Mouse (Mus musculus) ZHBTc4 (cell line): ENCODE measurements around the gene 4930469K13Rik.
A peak's percentile ranks its signal among the peaks of the same experiment; 100 is the strongest.

Source experiments
- DNase-seq: peaks from one replicate; pipeline ENCODE4 v3.0.0-alpha.2; 2011; ENCODE audit warnings: low read depth, low spot score

Gene 4930469K13Rik

DNA sequence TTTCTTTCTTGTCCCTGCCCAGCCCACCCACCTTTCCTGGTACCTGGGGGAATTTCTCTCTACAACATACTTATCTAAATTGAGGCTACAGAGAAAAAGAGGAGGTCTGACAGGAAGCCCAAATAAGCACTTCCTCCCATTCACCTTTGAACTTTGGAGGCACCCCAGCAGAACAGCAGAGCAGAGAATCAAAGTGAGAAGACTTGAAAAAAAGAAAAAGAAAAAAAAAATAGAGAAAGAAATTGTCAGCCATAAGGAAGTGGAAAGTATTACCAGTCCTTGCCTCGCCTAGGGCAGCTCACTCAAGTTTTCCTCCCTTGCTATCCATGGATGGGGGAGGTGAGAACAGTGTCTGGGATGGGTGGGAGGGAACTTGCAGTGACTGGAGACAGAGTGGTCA is 55.5 kb downstream of the 4930469K13Rik start:
- no peak for DNase-seq

DNA sequence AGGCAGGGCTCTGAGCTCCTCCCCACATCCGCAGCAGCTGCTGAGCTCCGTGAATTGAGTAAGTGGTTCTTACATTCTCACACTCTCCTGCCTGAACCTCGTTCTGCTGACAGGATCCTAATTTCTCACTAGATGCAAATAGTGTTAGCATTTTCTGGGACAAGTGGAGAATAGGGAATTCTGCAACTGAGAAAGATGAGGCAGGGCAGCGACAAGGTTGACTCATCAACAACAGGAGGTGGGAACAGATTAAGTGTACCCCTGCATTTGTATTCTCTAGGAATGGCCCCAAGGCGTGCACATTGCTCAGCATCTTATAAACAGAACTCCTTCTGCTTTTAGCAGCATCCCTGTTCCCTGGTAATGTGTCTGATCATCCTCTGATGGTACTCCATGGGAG is 58.3 kb downstream of the 4930469K13Rik start:
- no peak for DNase-seq

DNA sequence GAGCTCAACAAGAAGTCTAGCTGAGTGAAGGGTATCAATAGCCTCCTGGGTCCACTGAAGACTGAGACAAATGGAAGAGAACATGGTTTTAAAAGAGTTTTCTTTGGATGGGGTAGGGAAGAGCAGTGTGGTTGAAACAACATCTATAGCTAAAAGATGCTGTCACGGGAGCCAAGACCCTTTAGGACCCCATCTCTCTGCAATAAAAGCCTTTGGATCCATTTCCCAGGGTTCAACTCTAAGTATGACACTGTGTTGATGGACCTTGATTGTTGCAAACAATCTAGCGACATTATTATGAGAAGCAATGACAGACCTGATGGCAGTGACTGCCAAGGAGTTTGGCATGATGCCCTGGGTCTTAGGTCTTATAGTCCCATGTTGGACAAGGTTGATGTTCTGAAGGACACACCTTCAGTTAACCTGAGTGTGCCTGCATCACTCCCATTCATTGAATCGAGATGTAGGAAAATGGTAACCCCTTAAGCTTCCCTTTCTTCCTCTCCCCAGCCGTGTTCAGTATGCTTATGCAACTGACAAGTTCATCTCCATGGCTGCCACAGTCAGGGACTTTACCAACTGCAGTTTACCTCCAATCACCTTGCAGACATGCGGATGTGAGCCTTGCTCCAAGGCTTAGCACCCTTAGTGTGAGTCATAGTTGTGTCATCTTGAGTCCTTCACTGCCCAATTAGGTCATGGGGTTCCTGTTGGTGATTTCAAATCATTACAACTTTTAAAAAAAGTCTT is 62.3 kb downstream of the 4930469K13Rik start:
- no peak for DNase-seq

DNA sequence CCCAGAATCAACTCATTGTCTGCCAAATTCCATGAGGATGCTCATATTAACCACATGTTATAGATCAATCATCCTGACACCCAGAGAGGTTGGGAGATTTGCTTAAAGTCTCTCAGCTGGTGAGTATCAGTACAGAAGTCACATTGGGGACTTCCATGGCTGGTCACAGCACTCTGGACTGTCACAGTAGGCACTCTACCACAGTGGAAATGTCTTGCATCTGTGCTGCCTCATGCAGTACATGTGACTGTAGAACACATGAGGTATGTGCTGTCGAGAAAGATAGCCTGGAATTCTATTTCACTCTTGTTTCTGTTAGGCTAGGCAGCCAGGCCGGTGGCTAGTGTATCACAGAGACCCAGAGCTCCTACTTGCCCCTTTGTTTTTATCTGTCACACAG is 63.6 kb downstream of the 4930469K13Rik start:
- DNase-seq, result no peak

DNA sequence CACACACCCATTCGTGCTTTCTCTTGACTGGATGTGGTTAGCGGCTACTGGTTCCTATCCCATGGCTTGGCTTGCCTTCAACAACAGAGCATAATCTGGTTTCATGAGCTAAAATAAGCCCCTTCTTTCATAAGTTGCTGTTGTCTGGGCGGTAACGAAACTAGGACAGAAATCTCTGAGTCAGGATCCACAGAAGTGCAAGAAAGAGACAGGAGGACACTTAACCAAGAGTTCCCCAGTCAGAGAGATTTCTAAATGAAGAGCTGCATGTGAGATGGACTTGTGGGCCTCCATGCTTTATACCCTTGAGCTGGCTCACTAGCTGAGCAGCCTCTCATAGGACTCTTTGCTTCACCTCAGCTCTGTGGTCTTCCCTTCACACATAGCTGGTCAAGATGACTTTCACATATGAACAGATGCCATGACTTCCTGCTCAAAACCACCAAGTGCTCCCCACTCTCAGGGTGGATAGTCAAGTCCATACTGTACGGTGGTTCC is 64.3 kb downstream of the 4930469K13Rik start:
- no peak for DNase-seq

DNA sequence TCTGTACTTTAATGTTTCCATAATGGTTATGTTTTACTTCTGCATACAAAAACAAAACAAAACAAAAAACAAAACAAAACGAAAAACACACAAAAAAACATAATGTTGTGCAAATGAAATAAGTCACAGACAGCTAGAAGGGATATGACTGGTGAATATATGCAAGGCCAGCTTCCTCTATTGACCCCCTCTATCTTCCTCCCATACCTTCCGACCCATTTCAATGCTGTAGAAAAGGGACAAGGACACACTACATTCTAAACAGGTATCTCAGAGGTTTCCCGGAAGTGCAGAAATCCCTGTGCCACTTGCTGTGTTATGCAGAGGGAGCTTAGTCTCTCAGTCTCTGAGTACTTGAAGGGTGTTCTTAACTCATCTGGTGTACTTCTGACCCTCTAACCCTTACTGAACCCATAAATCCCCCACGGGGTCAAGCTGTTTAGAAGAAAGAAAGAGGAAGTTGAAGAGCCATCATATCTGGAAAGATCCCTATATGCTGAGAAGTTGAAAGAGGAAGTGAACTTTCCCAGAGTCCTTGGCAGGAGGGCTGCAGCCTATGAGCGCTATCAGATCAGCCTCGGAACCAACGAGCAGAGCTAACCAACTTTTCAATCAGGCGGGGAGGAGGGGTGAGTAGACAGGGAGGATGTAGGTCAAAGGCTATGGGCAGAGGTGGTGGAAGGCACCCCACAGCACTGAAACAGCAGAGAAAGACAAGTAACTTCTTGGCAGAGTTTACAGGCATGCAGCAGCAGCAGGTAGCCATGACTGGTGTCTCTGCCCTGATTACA is 67.1 kb downstream of the 4930469K13Rik start:
- no peak for DNase-seq

DNA sequence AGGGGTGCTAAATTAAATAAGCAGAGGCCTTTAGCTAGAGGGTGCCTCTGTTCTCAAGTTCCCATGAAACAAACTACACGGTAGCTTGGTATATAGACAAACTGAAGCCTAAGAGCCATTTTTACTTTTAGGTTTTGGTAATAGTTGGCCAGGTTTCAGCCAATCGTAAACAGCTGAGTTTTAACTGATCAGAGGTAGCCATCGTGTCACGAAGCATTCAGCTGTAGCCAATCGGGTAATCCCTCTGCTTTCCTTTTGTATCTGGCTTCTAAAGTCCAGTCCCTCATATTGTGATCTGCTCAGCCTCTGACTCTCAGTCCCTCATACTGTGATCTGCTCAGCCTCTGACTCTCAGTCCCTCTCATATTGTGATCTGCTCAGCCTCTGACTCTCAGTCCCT is 68.7 kb downstream of the 4930469K13Rik start:
- DNase-seq, result no peak

DNA sequence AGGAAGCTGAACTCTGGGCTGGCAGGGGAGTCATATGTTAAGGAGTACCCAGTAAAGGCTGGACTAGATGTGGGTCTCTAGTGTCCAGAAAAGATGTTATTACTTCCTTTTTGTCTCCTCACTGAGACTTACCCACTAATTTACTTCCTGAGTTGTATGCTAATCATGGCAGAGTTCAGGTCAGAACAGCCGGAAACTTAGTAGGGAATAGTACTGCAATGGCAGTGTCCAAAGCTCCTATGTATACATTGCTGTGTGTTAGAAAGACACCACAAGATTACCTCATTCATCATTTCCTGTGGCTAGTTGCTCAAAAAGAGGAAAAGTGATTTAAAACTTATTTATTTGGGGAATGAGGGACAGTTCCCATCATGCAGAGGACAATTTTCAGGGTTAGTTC is 73.3 kb downstream of the 4930469K13Rik start:
- DNase-seq, result no peak

DNA sequence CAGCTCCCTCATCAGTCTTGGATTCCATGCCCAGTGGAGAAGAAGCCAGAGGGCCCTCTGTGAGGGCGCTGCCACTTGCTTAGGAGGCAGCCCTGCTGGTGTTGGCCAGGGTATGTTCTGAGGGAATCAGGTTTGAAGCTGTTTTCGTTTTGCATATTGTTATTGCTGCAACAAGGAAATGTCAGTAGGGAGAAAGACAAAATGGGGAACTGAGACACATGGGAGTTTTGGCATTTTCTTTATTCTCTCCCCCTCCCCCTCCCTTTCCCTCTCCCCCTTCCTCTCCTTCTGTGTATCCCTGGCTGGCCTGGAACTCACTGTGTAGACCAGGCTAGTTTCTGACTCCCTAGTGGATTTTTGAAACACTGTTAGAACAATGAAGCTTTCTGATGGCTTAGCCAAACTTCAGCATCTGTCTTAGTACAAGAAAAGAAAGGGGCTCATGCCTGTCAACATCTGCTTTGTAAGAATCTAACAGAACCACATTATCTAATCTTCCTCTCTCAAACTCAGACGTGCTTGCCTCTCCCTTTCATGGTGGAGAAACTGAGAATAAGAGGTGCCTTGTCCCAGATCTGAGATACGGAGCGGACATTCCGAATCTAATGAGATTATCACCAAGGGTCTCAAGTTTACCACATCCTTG is 86.2 kb downstream of the 4930469K13Rik start:
- no peak for DNase-seq

DNA sequence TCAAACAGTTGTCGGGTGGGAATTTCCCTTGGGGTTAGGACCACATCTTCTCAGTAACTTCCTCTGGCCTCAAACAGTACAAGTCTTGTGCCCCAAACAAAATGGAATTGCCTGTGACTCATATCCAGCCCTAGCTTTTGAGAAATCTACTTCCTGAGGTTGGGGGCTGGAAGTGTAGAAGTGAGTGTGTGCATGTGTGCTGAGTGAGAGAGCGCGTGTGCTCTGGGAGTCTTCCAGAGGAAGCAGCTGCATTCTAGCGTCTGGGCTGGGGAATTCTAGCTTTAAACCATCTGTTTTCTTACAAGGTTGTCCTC is 87.5 kb downstream of the 4930469K13Rik start:
- DNase-seq, result no peak

DNA sequence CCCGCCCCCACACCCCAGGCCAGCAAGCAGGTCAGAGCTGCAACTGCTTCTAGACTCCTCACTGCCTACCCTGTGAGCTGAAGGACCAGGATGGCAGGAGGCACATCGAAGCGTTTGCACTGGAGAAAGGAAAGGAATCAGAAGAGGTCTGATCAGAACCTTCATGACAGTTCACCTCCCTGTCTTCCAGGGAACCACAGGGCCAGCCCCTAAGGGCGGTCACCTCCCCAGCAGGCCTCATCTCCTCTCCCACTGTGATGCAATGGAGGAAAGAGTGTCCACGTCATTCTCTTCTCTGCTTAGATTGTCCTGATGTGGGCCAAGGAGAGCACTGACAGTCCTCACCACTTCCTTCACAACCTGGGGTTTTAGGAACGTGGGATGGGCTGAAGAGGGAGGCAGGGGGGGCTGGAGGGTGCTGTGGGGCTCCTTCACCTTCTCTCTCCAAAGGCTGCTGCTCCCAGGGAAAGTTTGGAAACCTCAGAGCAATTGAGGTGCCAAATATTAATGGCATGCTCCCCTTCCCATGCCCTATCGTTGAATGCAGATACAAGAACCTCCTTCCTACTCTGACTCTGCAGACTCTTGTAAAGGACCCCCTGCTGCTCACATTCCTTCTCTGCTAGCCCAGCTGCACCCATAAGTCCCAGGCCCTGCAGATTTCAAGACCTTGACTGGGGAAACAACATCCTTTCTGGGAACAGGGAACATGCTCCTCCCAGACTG is 88.1 kb downstream of the 4930469K13Rik start:
- DNase-seq, result peak; percentile 75

DNA sequence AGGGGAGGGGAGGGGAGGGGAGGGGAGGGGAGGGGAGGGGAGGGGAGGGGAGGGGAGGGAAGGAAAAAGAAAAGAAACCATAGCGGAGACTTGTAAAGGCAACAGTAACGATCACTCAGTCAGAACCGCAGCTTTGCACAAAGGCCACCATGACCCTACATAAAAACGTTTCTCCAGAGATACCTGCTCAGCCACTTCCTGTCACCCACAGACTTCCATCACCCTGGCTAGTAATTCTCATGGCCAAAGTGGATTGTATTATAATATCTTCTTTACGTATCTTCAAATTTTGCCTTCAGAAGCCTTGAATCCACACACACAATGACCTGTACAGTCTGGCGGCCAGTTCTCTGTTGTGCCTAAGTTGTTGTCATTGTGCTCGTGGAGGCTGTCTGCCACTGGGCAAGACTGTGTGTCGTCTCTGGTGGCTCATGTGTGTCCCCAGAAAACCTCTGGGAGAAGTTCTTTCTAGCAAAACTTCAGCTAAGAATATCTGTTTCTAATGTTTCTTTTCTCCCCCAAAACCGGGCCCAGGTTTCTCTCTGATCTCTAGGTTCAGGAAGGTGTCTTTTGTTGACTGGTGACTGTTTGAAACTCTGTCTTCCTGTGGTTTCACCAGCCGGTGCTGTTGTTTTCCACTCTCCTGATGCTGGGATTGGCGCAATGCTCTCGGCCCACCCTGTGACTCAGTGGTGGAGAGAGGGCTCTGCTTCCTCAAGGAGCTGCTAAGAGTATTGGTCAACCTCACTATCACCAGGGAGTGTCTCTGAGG is 88.9 kb downstream of the 4930469K13Rik start:
- no peak for DNase-seq

DNA sequence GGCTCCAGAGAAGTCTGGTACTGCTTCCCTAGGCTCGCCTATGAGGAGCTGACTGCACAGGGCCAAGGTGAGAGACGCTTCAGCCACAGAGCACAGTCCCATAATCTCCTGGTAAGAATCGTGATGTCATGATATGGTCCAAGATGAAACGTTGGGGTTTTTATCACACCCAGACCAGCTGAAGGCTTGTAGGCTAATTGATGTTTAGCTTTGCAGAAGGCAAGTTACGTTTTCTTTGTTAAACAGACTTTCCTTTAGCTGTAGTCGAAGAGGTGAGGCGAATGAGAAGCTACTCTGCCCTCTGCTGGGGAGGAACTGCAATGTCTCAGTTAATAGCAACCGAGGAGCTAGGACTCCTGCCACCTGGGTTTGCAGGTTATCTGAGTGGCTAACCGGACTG is 89.7 kb downstream of the 4930469K13Rik start:
- peak; percentile 78 for DNase-seq

DNA sequence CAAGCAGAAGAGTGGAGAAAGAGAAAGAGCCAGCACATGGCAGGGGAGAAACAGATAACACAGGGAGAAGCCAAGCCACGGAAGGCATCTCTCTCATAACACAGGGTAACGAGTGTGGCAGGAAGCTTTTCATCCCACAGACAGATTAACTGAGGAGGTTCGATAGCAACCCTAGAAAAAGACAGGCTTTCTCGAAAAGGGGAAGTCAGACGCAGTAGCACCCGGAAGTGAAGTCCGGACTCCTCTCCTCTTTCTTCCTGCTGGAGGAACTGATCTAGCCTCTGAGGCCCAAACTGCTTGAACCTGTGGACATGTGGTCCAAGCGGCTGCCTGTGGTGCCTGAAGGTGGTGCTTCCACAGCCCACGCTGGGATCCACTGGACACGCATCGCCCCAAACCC is 90.1 kb downstream of the 4930469K13Rik start:
- DNase-seq, result no peak

DNA sequence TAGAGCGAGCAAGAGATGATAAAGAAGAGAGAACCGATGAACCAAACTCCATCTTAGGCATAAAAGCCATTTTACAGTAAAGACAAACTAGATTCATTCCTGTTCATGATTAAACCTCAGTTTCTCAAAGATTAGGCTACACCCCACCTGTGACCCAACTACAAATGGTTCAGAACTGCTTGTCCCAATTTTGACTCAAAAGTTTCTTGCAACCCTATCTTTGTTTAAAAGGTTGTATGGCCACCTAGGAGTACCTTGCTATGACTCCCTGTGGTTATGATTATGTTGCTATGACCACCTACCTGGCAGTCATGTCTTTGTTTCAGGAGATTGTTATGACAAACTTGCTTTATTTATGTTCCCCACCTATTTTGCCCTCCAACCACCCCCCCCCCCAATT is 90.7 kb downstream of the 4930469K13Rik start:
- DNase-seq, result no peak

DNA sequence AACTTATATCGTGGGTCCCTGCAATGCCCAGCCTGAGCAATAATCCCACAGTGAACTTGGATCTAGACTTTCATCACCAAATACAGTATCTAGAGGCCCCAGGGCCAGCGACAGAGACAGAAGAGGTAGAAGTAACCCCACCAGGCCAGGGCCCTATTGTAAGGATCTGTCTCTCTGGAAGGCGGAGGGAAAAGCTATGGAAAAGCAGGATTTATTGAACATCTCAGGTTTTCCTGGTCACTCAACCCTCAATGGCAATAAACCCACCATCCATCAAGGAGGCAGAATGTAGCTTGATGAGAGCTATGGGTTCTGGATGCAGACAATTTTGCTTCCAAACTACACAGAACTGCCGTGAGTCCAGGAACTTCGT is 95.8 kb downstream of the 4930469K13Rik start:
- DNase-seq, result no peak

DNA sequence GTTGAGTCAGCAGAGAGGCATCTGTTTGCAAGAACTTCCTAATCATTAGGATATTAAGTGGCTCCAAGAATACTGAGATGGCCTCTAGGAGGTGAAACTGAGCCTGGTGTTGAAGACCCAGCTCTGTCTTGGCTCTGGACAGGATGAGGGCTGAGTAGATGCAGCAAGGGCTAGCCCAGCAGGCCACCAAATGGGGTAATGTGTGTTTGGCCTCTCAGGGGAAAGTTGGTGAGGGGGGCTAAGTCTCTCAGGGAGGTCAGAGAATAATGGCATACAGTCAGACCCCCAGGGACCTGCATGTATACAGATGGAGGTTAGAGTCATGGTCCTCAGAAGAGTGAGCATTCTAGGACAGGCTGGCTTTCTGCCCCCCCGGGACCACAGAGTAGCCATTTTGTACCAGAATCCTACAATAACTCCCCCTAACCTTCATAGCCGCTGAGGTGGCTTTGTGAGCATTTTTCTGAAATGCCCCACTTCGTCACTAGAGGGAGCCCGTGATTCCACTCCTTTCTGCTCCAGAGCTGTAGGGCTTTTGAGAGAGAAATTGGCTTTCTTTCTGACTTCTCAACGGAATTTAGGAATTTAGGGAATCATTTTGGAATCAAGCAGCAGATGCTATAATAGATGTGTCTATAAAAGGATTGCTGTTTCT is 96.3 kb downstream of the 4930469K13Rik start:
- peak; percentile 56 for DNase-seq

DNA sequence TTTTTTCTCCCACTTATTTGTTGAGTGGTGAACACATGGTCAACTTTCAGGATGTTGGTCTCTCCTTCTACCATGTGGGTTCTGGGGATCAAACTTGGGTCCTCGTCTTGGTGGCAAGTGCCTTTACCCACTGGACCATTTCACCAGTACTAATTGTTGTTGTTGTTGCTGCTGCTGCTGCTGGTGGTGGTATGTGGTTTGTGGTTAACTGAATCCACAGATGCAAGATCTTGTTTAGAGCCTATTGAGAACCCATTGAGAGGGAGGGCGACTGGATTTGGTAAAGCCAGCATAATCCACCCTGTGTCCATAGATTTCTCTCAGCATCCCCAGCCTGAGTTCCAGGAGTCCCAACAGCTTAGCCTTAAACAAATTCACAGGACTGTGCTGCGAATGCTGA is 97.9 kb downstream of the 4930469K13Rik start:
- no peak for DNase-seq

DNA sequence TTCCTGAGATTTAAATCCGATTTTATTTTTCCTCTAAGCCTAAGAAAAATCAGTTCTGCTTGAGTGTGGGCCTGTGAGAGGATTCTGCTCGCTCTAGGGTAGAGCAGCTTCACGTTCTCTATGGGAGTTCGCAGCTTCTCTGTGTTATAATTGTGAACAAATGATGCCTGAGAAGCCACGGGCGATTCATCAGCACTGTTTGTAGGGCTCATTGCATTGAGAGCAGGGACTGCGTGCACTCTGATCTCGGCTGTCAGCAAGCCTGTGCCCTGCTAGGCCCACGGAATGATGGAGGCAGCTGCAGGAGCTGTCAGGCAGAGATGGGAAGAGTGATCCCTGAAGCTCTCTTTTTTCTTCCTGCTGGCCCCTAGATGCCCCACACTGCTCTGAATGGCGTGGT is 100.1 kb downstream of the 4930469K13Rik start:
- no peak for DNase-seq

DNA sequence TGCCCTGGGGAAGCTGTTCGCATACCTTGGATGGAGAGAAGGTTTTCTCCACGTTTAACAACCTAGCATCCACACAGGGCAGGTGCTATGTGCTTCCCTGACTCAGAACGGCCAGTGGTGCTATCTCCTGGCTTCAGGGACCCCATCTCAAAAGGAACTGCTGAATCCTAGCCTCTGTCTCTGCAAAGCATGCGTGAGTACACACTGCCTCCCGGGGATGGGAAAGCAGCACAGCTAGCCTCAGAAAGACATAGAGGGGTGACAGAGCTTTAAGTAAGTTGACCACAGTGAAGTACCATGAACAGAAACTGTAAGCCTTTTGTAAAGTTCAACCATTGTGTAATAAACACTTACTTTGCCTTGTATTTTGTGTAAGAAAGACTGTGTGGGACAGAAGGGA is 104.9 kb downstream of the 4930469K13Rik start:
- DNase-seq, result no peak

DNA sequence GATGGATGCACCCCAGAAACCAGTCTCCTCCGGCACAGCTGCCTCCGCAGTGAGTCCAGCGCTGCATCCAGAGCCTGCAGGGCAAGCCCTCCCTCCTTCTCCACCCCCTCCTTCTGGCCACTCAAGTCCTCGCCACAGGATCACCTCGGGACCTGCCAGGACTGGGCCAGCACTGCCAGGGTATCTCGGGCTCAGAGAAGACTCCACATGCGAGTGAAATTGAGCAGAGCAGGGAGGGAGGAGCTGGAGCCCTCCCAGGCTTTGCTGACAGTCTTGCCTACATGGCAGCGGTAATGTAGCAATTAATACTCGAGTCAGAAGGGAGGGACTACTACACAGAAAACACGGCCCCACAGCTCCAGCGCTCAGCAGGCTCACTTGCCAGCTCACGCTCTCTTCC is 105.4 kb downstream of the 4930469K13Rik start, which contains the start of gene Kcnip1:
Kcnip1 (minus strand) TSS at position 215 of the 400 bp plus-strand sequence.
- DNase-seq, result no peak
